Comparison of ENCODE assay signal across 15 mouse cellular contexts in the genomic region with DNA sequence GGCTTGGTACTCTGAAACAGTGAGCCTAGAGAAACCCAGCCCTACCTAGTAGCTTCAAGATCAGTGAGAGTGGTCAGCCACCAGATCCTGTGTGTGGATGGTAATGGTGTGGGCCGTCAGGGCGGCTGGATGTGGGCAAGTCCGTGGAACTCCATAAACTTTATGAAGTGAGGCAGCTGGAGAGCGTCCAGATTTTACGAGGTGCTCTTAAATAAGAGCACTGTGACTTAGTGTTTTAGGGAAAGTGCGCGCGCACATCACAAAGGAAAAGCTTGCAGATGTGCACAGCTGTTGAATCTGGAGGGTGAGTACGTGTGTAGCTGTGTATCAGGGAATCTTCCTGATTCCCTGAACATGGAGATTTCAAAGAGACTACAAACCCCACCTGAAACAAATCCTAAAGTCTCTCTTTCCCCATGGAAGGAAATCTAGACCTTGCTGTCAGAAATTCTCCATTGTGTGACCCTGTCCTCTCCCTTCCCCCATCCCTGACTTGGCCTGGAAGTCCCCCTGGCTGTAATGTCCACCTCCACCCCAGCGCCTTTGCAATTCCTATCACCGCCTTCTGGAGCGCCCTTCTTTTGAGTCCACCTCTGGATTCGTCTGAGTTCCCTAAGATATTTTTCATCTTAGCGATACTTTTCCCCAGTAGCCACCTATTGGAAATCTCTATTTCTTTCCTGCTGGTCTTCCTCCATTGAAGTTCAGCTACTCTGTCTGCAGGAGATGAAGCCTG.
DNase-seq lines count a peak whose midpoint lies in the region; ATAC-seq and TF ChIP-seq lines count a peak whose summit lies in the region.
"Had no signal": no experiment of that assay in that cellular context is flagged by ENCODE, and none has a peak within 500 bp of the region (broad histone marks: within the 10 kb centered on the region; RNA-seq: fewer than 3 reads in every experiment).

No protein-coding gene starts in this region.

- no peak overlapping the region for H3K4me3 ChIP-seq in hindbrain, embryonic 14.5 days (replicated peaks; ENCODE audit: low read length)
- no peak overlapping the region for H3K4me3 ChIP-seq in hindbrain, embryonic 12.5 days
- H3K4me3 ChIP-seq in lung, postnatal 0 days (ENCODE audit: low read depth, low read length), result no peak overlapping the region
- H3K4me3 ChIP-seq in lung, adult 2 months (replicated peaks; ENCODE audit: extremely low read depth, low read depth, low read length), result no peak overlapping the region
- H3K4me3 ChIP-seq in intestine, embryonic 16.5 days (ENCODE audit: low read length), result no peak overlapping the region
- no peak overlapping the region for H3K4me3 ChIP-seq in midbrain, postnatal 0 days (ENCODE audit: low read depth, low read length)
- H3K4me3 ChIP-seq: heart, embryonic 15.5 days; neural tube, embryonic 12.5 days had no signal

- TF ChIP-seq CTCF in lung, postnatal 0 days (IDR thresholded peaks at IDR 0.05), result no peak; the same call in 1 of the 2 replicates
- no peak for TF ChIP-seq CTCF in lung, adult 2 months (IDR thresholded peaks at IDR 0.05; ENCODE audit: insufficient read depth, low read length)
- 0 out of 2 replicates have a peak, but pooled peaks have one; percentile 2 for TF ChIP-seq CTCF in midbrain, postnatal 0 days (IDR thresholded peaks at IDR 0.05)

- no peak overlapping the region for H3K4me2 ChIP-seq in hindbrain, embryonic 14.5 days (replicated peaks)
- no peak overlapping the region for H3K4me2 ChIP-seq in hindbrain, embryonic 12.5 days (replicated peaks)
- H3K4me2 ChIP-seq in lung, postnatal 0 days (replicated peaks; ENCODE audit: low read depth, low read length), result no peak overlapping the region
- no peak overlapping the region for H3K4me2 ChIP-seq in intestine, embryonic 16.5 days (ENCODE audit: low read depth, low read length)
- H3K4me2 ChIP-seq in midbrain, postnatal 0 days (ENCODE audit: low read depth, low read length, poor library complexity, severe bottlenecking), result no peak overlapping the region
- H3K4me2 ChIP-seq: heart, embryonic 15.5 days; neural tube, embryonic 12.5 days had no signal

- WGBS in hindbrain, embryonic 14.5 days, result 89% methylated on average over 14 of the region's 14 CpGs
- WGBS in hindbrain, embryonic 12.5 days, result 82% methylated on average over 14 of the region's 14 CpGs
- 55% methylated on average over 14 of the region's 14 CpGs for WGBS in lung, postnatal 0 days
- WGBS in lung, adult 2 months, result 79% methylated on average over 14 of the region's 14 CpGs
- 58% methylated on average over 14 of the region's 14 CpGs for WGBS in intestine, embryonic 16.5 days
- 86% methylated on average over 14 of the region's 14 CpGs for WGBS in midbrain, postnatal 0 days

- H3K4me1 ChIP-seq in hindbrain, embryonic 14.5 days (replicated peaks; ENCODE audit: control insufficient read depth, insufficient read depth, low read length), result 0 out of 2 replicates have a peak, but pooled peaks cover under 1% of the 10 kb centered on the region
- H3K4me1 ChIP-seq in hindbrain, embryonic 12.5 days, result peaks cover under 1% of the 10 kb centered on the region; the same call in 1 of the 2 replicates
- no peaks in the 10 kb centered on the region for H3K4me1 ChIP-seq in lung, postnatal 0 days (ENCODE audit: insufficient read depth, low read depth, low read length)
- no peaks in the 10 kb centered on the region; the same call in 1 of the 2 replicates for H3K4me1 ChIP-seq in lung, adult 2 months (ENCODE audit: control insufficient read depth, insufficient read depth, low read length)
- H3K4me1 ChIP-seq in intestine, embryonic 16.5 days (ENCODE audit: control insufficient read depth, insufficient read depth, low read length), result no peaks in the 10 kb centered on the region
- H3K4me1 ChIP-seq in midbrain, postnatal 0 days (ENCODE audit: insufficient read depth, low read length), result 0 out of 2 replicates have a peak, but pooled peaks cover 4% of the 10 kb centered on the region
- H3K4me1 ChIP-seq: neural tube, embryonic 12.5 days had no signal

- ATAC-seq in hindbrain, embryonic 14.5 days (ENCODE audit: low FRiP score), result no peak
- no peak for ATAC-seq in hindbrain, embryonic 12.5 days (ENCODE audit: low FRiP score)
- peak; percentile 37; the same call in 1 of the 2 replicates for ATAC-seq in lung, postnatal 0 days
- ATAC-seq in intestine, embryonic 16.5 days, result 0 out of 2 replicates have a peak, but pooled peaks have one; percentile 38
- no peak for ATAC-seq in midbrain, postnatal 0 days (ENCODE audit: low FRiP score)
- ATAC-seq: hindbrain, postnatal 0 days had no signal

- no peak for DNase-seq in hindbrain, embryonic 14.5 days (ENCODE audit: low spot score)
- peak; percentile 44 for DNase-seq in lung, postnatal 0 days (ENCODE audit: low spot score)
- no peak for DNase-seq in lung, adult 2 months
- no peak for DNase-seq in midbrain, postnatal 0 days (ENCODE audit: low spot score)
- no peak for DNase-seq in ovary, postnatal 36 days (ENCODE audit: low spot score)
- no peak for DNase-seq in cerebellum, adult 18-20 months
- DNase-seq: B cell, adult 2 months; retina, postnatal 1 day; thymus, adult 2 months had no signal

- H3K36me3 ChIP-seq in hindbrain, embryonic 14.5 days (replicated peaks; ENCODE audit: control insufficient read depth, insufficient read depth), result no peaks in the 10 kb centered on the region
- no peaks in the 10 kb centered on the region for H3K36me3 ChIP-seq in hindbrain, embryonic 12.5 days
- no peaks in the 10 kb centered on the region for H3K36me3 ChIP-seq in lung, postnatal 0 days (ENCODE audit: insufficient read depth, low read length)
- no peaks in the 10 kb centered on the region for H3K36me3 ChIP-seq in intestine, embryonic 16.5 days (ENCODE audit: control insufficient read depth, insufficient read depth, low read length)
- no peaks in the 10 kb centered on the region for H3K36me3 ChIP-seq in midbrain, postnatal 0 days (ENCODE audit: insufficient read depth, low read length)
- H3K36me3 ChIP-seq: G1E; heart, embryonic 15.5 days; neural tube, embryonic 12.5 days had no signal

- H3K9ac ChIP-seq in hindbrain, embryonic 14.5 days, result no peak overlapping the region
- no peak overlapping the region for H3K9ac ChIP-seq in hindbrain, embryonic 12.5 days
- no peak overlapping the region for H3K9ac ChIP-seq in lung, postnatal 0 days (replicated peaks; ENCODE audit: low read depth)
- H3K9ac ChIP-seq in intestine, embryonic 16.5 days (ENCODE audit: low read depth, low read length), result no peak overlapping the region
- H3K9ac ChIP-seq in midbrain, postnatal 0 days (replicated peaks; ENCODE audit: low read length, poor library complexity, severe bottlenecking), result no peak overlapping the region
- H3K9ac ChIP-seq: heart, embryonic 15.5 days; neural tube, embryonic 12.5 days had no signal

- no peak for TF ChIP-seq EP300 in lung, postnatal 0 days (IDR thresholded peaks at IDR 0.05)

- H3K27ac ChIP-seq in hindbrain, embryonic 14.5 days, result 0 out of 2 replicates have a peak overlapping the region, but pooled peaks have one; percentile 20
- no peak overlapping the region for H3K27ac ChIP-seq in hindbrain, embryonic 12.5 days
- no peak overlapping the region for H3K27ac ChIP-seq in lung, postnatal 0 days (ENCODE audit: low read length)
- 0 out of 2 replicates have a peak overlapping the region, but pooled peaks have one; percentile 16 for H3K27ac ChIP-seq in intestine, embryonic 16.5 days (ENCODE audit: low read length)
- H3K27ac ChIP-seq in midbrain, postnatal 0 days (ENCODE audit: low read depth, low read length), result no peak overlapping the region
- H3K27ac ChIP-seq: heart, embryonic 15.5 days; hindbrain, postnatal 0 days; neural tube, embryonic 12.5 days had no signal

- no peaks in the 10 kb centered on the region for H3K27me3 ChIP-seq in hindbrain, embryonic 14.5 days (ENCODE audit: control insufficient read depth, insufficient read depth, low read length)
- H3K27me3 ChIP-seq in hindbrain, embryonic 12.5 days, result no peaks in the 10 kb centered on the region
- no peaks in the 10 kb centered on the region for H3K27me3 ChIP-seq in lung, postnatal 0 days (replicated peaks; ENCODE audit: insufficient read depth, low read length)
- no peaks in the 10 kb centered on the region for H3K27me3 ChIP-seq in intestine, embryonic 16.5 days (replicated peaks; ENCODE audit: control insufficient read depth, insufficient read depth, low read length)
- no peaks in the 10 kb centered on the region for H3K27me3 ChIP-seq in midbrain, postnatal 0 days (ENCODE audit: insufficient read depth, low read length)
- H3K27me3 ChIP-seq: heart, embryonic 15.5 days; neural tube, embryonic 12.5 days had no signal

- H3K9me3 ChIP-seq in hindbrain, embryonic 14.5 days (ENCODE audit: control insufficient read depth, low read length), result no peaks in the 10 kb centered on the region
- H3K9me3 ChIP-seq in hindbrain, embryonic 12.5 days (replicated peaks), result no peaks in the 10 kb centered on the region
- no peaks in the 10 kb centered on the region for H3K9me3 ChIP-seq in lung, postnatal 0 days (ENCODE audit: low read length)
- no peaks in the 10 kb centered on the region for H3K9me3 ChIP-seq in intestine, embryonic 16.5 days (ENCODE audit: control insufficient read depth, low read length)
- H3K9me3 ChIP-seq in midbrain, postnatal 0 days (ENCODE audit: low read length), result no peaks in the 10 kb centered on the region
- H3K9me3 ChIP-seq: heart, embryonic 15.5 days; neural tube, embryonic 12.5 days had no signal

- no peak for TF ChIP-seq POLR2A in lung, adult 2 months (IDR thresholded peaks at IDR 0.05; ENCODE audit: borderline replicate concordance, extremely low read depth, low read depth, low read length)

Comparison
In these comparisons a context has a peak if more than half of its experiments do, and no peak if none do; other contexts are left out.
1. H3K27ac ChIP-seq: peak in hindbrain, embryonic 14.5 days (single experiment) and intestine, embryonic 16.5 days (single experiment); none in hindbrain, embryonic 12.5 days (single experiment), lung, postnatal 0 days (single experiment) and midbrain, postnatal 0 days (single experiment).
2. ATAC-seq: peak in lung, postnatal 0 days (single experiment) and intestine, embryonic 16.5 days (single experiment); none in hindbrain, embryonic 14.5 days (single experiment), hindbrain, embryonic 12.5 days (single experiment) and midbrain, postnatal 0 days (single experiment).